Mouse (Mus musculus): ENCODE data around the gene Ppp6r2.

DNA sequence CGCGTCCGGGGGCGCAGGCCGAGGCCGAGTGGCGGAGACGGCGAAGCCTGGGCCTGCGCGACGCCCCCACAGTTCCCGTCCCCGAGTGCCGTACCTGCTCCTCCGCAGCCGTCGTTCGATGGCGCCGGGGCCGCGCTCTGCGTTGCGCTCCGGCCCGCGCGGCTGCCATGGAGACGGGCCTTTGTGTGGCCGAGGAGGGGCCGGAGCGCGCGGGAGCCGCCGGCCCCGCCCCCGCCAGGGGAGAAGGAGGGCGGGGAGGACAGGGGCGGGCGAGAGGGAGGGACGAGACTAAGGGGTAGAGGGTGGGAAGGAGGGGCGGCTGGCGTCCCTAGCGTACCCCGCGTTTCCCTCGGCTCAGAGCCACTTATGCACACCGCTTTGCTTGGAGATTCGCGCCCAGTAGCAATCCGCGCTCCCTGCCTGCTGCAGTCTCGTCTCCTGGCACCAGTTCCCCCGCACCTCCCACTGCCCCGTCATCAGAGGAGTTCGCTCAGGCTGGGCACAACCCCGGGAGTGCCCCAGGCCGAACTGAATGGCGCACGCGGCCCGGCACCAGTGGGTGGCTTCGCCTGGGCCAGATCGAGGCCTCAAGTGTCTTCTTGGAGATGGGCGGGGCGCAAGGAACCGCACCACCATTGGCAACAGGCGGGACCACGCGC, 30.7 kb upstream of the Ppp6r2 start, which contains the start of gene Plxnb2:
- TF ChIP-seq MAX (IDR thresholded peaks at IDR 0.05) (peak; percentile 95), CTCF (IDR thresholded peaks at IDR 0.05; ENCODE audit: control insufficient read depth, insufficient read depth, insufficient read length) (no peak), MYOD1 (IDR thresholded peaks at IDR 0.05; ENCODE audit: control insufficient read depth, insufficient read length, low read depth) (no peak), MYOG (IDR thresholded peaks at IDR 0.05; ENCODE audit: control insufficient read depth, extremely low read depth, insufficient read length) (no peak), USF1 (IDR thresholded peaks at IDR 0.05; ENCODE audit: low read depth) (no peak), FOSL1 (IDR thresholded peaks at IDR 0.05; ENCODE audit: insufficient read depth, low read length, poor library complexity, severe bottlenecking) (no peak), CEBPB (IDR thresholded peaks at IDR 0.05; ENCODE audit: low read depth) (no peak)

Data from C2C12 (cell line).